Mouse (Mus musculus): Measurements from ENCODE around the gene Lsr. TPM values are rescaled to one million over a fixed set of nuclear protein-coding genes. Genes with fewer than 3 reads are reported as not detected.
"Not testable (repeated sequence)": the region's sequence is repeated elsewhere in the genome, so short reads cannot be mapped to it uniquely, and the experiment has no call there.

The Lsr gene
- polyA plus RNA-seq, 1 experiment = 816 TPM

- Histone ChIP-seq H3K27ac (ENCODE audit: insufficient read depth, low read depth, low read length) (no peak overlapping the region), H3K27me3 (ENCODE audit: control insufficient read depth, insufficient read depth, low read length) (no peaks in the 10 kb centered on the region), H3K36me3 (ENCODE audit: control insufficient read depth, insufficient read depth, low read length) (peaks cover 47% of the 10 kb centered on the region), H3K4me1 (ENCODE audit: control insufficient read depth, insufficient read depth, insufficient read length, low read length) (no peaks in the 10 kb centered on the region; the same call in 1 of the 2 replicates), H3K4me3 (ENCODE audit: low read depth, low read length) (no peak overlapping the region)
- WGBS = 92% methylated on average over 16 of the region's 16 CpGs
- TF ChIP-seq POLR2A (IDR thresholded peaks at IDR 0.05; ENCODE audit: low read depth, low read length) = no peak
- no peak for TF ChIP-seq CTCF (IDR thresholded peaks at IDR 0.05; ENCODE audit: extremely low read depth, insufficient read length, insufficient replicate concordance, low read depth, low read length)
Observed at GRCm38 (mm10) chr7:30952441-30953265, 20.6 kb downstream of the Lsr start.

GRCm38 (mm10) chr7:30949902-30950301 is 23.4 kb downstream of the Lsr start:
- H3K36me3 ChIP-seq (ENCODE audit: control insufficient read depth, insufficient read depth, low read length) = peaks cover 55% of the 10 kb centered on the region
- H3K27me3 ChIP-seq (ENCODE audit: control insufficient read depth, insufficient read depth, low read length); H3K4me3 ChIP-seq (ENCODE audit: low read depth, low read length); H3K27ac ChIP-seq (ENCODE audit: insufficient read depth, low read depth, low read length); H3K4me1 ChIP-seq (ENCODE audit: control insufficient read depth, insufficient read depth, insufficient read length, low read length): not testable (repeated sequence)
- 75% methylated on average over 3 of the region's 3 CpGs for WGBS

- Histone ChIP-seq H3K27me3 (ENCODE audit: control insufficient read depth, insufficient read depth, low read length) (no peaks in the 10 kb centered on the region), H3K4me1 (ENCODE audit: control insufficient read depth, insufficient read depth, insufficient read length, low read length) (no peaks in the 10 kb centered on the region), H3K27ac (ENCODE audit: insufficient read depth, low read depth, low read length) (no peak overlapping the region), H3K36me3 (ENCODE audit: control insufficient read depth, insufficient read depth, low read length) (peaks cover 22% of the 10 kb centered on the region), H3K4me3 (ENCODE audit: low read depth, low read length) (no peak overlapping the region)
- WGBS = 91% methylated on average over 7 of the region's 7 CpGs
- no peak for TF ChIP-seq POLR2A (IDR thresholded peaks at IDR 0.05; ENCODE audit: low read depth, low read length)
- TF ChIP-seq CTCF (IDR thresholded peaks at IDR 0.05; ENCODE audit: extremely low read depth, insufficient read length, insufficient replicate concordance, low read depth, low read length) = no peak
Observed at GRCm38 (mm10) chr7:30945876-30946275, 27.4 kb downstream of the Lsr start.

GRCm38 (mm10) chr7:30945466-30945865 is 27.8 kb downstream of the Lsr start:
- 89% methylated on average over 7 of the region's 7 CpGs for WGBS
- not testable (repeated sequence) for H3K27ac ChIP-seq (ENCODE audit: insufficient read depth, low read depth, low read length); H3K27me3 ChIP-seq (ENCODE audit: control insufficient read depth, insufficient read depth, low read length); H3K4me1 ChIP-seq (ENCODE audit: control insufficient read depth, insufficient read depth, insufficient read length, low read length); H3K4me3 ChIP-seq (ENCODE audit: low read depth, low read length)
- peaks cover 21% of the 10 kb centered on the region for H3K36me3 ChIP-seq (ENCODE audit: control insufficient read depth, insufficient read depth, low read length)

GRCm38 (mm10) chr7:30944706-30945105 is 28.6 kb downstream of the Lsr start:
- 48% methylated on average over 2 of the region's 2 CpGs for WGBS
- peaks cover 19% of the 10 kb centered on the region for H3K36me3 ChIP-seq (ENCODE audit: control insufficient read depth, insufficient read depth, low read length)
- not testable (repeated sequence) for H3K27ac ChIP-seq (ENCODE audit: insufficient read depth, low read depth, low read length); H3K4me1 ChIP-seq (ENCODE audit: control insufficient read depth, insufficient read depth, insufficient read length, low read length); H3K27me3 ChIP-seq (ENCODE audit: control insufficient read depth, insufficient read depth, low read length); H3K4me3 ChIP-seq (ENCODE audit: low read depth, low read length)

GRCm38 (mm10) chr7:30943909-30944635 is 29.2 kb downstream of the Lsr start, which contains the start of gene Hamp:
Gene Hamp, minus strand, starts transcription at chr7:30944032.
- Histone ChIP-seq H3K4me1 (ENCODE audit: control insufficient read depth, insufficient read depth, insufficient read length, low read length) (no peaks in the 10 kb centered on the region), H3K4me3 (ENCODE audit: low read depth, low read length) (no peak within 1 kb of the TSS), H3K27ac (ENCODE audit: insufficient read depth, low read depth, low read length) (no peak within 1 kb of the TSS), H3K27me3 (ENCODE audit: control insufficient read depth, insufficient read depth, low read length) (no peaks in the 10 kb centered on the region), H3K36me3 (ENCODE audit: control insufficient read depth, insufficient read depth, low read length) (peaks cover 14% of the 10 kb centered on the region)
- 45% methylated on average over 9 of the region's 9 CpGs for WGBS
- no peak for TF ChIP-seq POLR2A (IDR thresholded peaks at IDR 0.05; ENCODE audit: low read depth, low read length)
- TF ChIP-seq CTCF (IDR thresholded peaks at IDR 0.05; ENCODE audit: extremely low read depth, insufficient read length, insufficient replicate concordance, low read depth, low read length) = no peak

GRCm38 (mm10) chr7:30942365-30942764 is 30.9 kb downstream of the Lsr start:
- not testable (repeated sequence) for H3K27ac ChIP-seq (ENCODE audit: insufficient read depth, low read depth, low read length); H3K4me3 ChIP-seq (ENCODE audit: low read depth, low read length); H3K4me1 ChIP-seq (ENCODE audit: control insufficient read depth, insufficient read depth, insufficient read length, low read length); H3K36me3 ChIP-seq (ENCODE audit: control insufficient read depth, insufficient read depth, low read length); H3K27me3 ChIP-seq (ENCODE audit: control insufficient read depth, insufficient read depth, low read length)
- 52% methylated on average over 3 of the region's 3 CpGs for WGBS

GRCm38 (mm10) chr7:30940070-30940469 is 33.2 kb downstream of the Lsr start:
- H3K4me3 ChIP-seq (ENCODE audit: low read depth, low read length); H3K36me3 ChIP-seq (ENCODE audit: control insufficient read depth, insufficient read depth, low read length); H3K4me1 ChIP-seq (ENCODE audit: control insufficient read depth, insufficient read depth, insufficient read length, low read length); H3K27me3 ChIP-seq (ENCODE audit: control insufficient read depth, insufficient read depth, low read length); H3K27ac ChIP-seq (ENCODE audit: insufficient read depth, low read depth, low read length): not testable (repeated sequence)
- 88% methylated on average over 1 of the region's 1 CpGs for WGBS

GRCm38 (mm10) chr7:30935422-30936099 is 37.7 kb downstream of the Lsr start:
- H3K4me1 ChIP-seq (ENCODE audit: control insufficient read depth, insufficient read depth, insufficient read length, low read length); H3K27me3 ChIP-seq (ENCODE audit: control insufficient read depth, insufficient read depth, low read length); H3K4me3 ChIP-seq (ENCODE audit: low read depth, low read length); H3K36me3 ChIP-seq (ENCODE audit: control insufficient read depth, insufficient read depth, low read length); H3K27ac ChIP-seq (ENCODE audit: insufficient read depth, low read depth, low read length): not testable (repeated sequence)
- 69% methylated on average over 6 of the region's 6 CpGs for WGBS

- WGBS = 40% methylated on average over 2 of the region's 2 CpGs
Observed at GRCm38 (mm10) chr7:30924581-30924980, 48.7 kb downstream of the Lsr start, which contains the start of gene Hamp2. Gene Hamp2, minus strand, starts transcription at chr7:30924681.

More at GRCm38 (mm10) chr7:30924581-30924980, 48.7 kb downstream of the Lsr start, which contains the start of gene Hamp2:
- not testable (repeated sequence) for H3K4me3 ChIP-seq (ENCODE audit: low read depth, low read length); H3K27ac ChIP-seq (ENCODE audit: insufficient read depth, low read depth, low read length); H3K4me1 ChIP-seq (ENCODE audit: control insufficient read depth, insufficient read depth, insufficient read length, low read length); H3K27me3 ChIP-seq (ENCODE audit: control insufficient read depth, insufficient read depth, low read length); H3K36me3 ChIP-seq (ENCODE audit: control insufficient read depth, insufficient read depth, low read length)

Data from small intestine, adult 2 months (tissue).